Mouse (Mus musculus): Measurements from ENCODE around the gene Spag9. TPM values are rescaled to one million over a fixed set of nuclear protein-coding genes. Genes with fewer than 3 reads are reported as not detected.
A peak's percentile ranks its signal among the peaks of the same experiment; 100 is the strongest.

Spag9 gene
- polyA plus RNA-seq, 1 experiment, result 12.6 TPM

DNA sequence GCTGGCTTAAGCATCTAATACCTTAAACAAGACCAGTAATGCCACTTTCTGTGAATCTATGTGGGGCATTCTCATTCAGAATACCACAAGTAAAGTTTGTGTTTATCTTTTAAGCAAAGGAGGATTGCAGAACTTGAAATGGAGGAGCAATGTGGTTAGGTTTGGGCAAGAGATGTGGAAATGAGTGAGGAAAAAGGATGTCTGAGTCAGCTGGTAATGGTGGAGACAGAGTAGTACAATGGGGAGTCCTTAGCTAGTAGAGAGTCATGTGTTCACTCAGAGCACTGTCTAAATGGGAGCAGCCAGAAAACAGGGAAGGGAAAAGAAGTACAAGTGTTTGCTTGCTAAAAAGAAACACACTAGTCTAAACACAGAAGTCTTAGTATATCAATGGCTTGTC is 122.7 kb downstream of the Spag9 start:
- Histone ChIP-seq H3K36me3 (ENCODE audit: control insufficient read depth, insufficient read depth) (peaks cover 70% of the 10 kb centered on the region), H3K27me3 (ENCODE audit: control insufficient read depth, insufficient read depth, insufficient read length) (no peaks in the 10 kb centered on the region), H3K79me2 (ENCODE audit: control insufficient read depth, insufficient read depth) (no peaks in the 10 kb centered on the region), H3K79me3 (ENCODE audit: low read depth) (no peaks in the 10 kb centered on the region), H3K4me3 (ENCODE audit: insufficient read depth, poor library complexity, severe bottlenecking) (no peak overlapping the region), H3ac (ENCODE audit: control insufficient read depth, insufficient read length, low read depth) (no peak overlapping the region)
- no peak for TF ChIP-seq MYOD1 (IDR thresholded peaks at IDR 0.05; ENCODE audit: control insufficient read depth, insufficient read length, low read depth)
- no peak for TF ChIP-seq USF1 (IDR thresholded peaks at IDR 0.05; ENCODE audit: low read depth)
- TF ChIP-seq MAX (IDR thresholded peaks at IDR 0.05), result no peak
- TF ChIP-seq CTCF (IDR thresholded peaks at IDR 0.05; ENCODE audit: control insufficient read depth, insufficient read depth, insufficient read length), result no peak
- TF ChIP-seq CEBPB (IDR thresholded peaks at IDR 0.05; ENCODE audit: low read depth), result no peak
- no peak for TF ChIP-seq FOSL1 (IDR thresholded peaks at IDR 0.05; ENCODE audit: insufficient read depth, low read length, poor library complexity, severe bottlenecking)
- no peak for TF ChIP-seq MYOG (IDR thresholded peaks at IDR 0.05; ENCODE audit: control insufficient read depth, extremely low read depth, insufficient read length)

DNA sequence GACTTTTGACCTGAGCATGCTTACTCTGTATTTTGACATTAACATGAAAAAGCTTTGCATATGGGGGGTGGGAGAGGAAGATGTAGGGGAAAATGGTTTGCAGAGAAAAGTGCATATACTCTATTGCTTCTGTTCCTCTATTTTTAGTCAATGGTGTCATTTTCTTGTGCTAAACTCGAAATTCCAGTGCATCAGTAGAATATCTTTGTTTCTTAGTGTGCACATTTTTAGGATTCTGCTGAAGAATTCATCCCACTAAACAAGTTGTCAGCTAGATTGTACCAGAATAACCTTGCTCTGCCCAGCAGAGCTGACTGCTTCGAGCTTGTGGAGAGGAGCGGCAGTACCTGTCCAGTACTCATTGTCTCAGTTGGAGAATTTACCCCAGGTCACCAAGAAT is 124.8 kb downstream of the Spag9 start:
- no peaks in the 10 kb centered on the region for H3K79me2 ChIP-seq (ENCODE audit: control insufficient read depth, insufficient read depth)
- TF ChIP-seq MAX (IDR thresholded peaks at IDR 0.05) (no peak), MYOG (IDR thresholded peaks at IDR 0.05; ENCODE audit: control insufficient read depth, extremely low read depth, insufficient read length) (no peak), CEBPB (IDR thresholded peaks at IDR 0.05; ENCODE audit: low read depth) (no peak)
- no peak overlapping the region for H3ac ChIP-seq (ENCODE audit: control insufficient read depth, insufficient read length, low read depth)
- no peaks in the 10 kb centered on the region for H3K79me3 ChIP-seq (ENCODE audit: low read depth)
- no peaks in the 10 kb centered on the region for H3K27me3 ChIP-seq (ENCODE audit: control insufficient read depth, insufficient read depth, insufficient read length)
- H3K4me3 ChIP-seq (ENCODE audit: insufficient read depth, poor library complexity, severe bottlenecking), result no peak overlapping the region
- H3K36me3 ChIP-seq (ENCODE audit: control insufficient read depth, insufficient read depth), result peaks cover 72% of the 10 kb centered on the region

DNA sequence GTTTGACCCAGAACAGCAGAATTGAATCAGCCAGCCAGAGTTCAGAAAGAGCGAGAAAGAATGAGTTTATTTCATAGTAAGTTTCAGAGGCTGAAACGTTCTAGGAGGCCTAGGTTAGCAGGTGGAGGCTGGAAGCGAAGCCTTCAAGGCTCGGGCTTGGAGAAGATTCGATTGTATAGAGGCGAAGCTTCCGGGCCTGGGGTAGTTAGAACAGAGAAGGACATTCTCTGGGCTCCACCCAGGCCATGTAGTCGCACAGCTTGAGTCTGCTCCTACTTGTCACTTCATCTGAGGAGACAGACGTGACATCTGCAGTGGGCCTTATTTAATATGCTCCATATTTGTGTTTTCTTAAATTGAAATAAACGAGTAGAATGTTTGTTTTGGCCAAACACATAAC is 125.6 kb downstream of the Spag9 start:
- TF ChIP-seq USF1 (IDR thresholded peaks at IDR 0.05; ENCODE audit: low read depth), result no peak
- TF ChIP-seq MYOG (IDR thresholded peaks at IDR 0.05; ENCODE audit: control insufficient read depth, extremely low read depth, insufficient read length), result no peak
- no peak for TF ChIP-seq CTCF (IDR thresholded peaks at IDR 0.05; ENCODE audit: control insufficient read depth, insufficient read depth, insufficient read length)
- TF ChIP-seq FOSL1 (IDR thresholded peaks at IDR 0.05; ENCODE audit: insufficient read depth, low read length, poor library complexity, severe bottlenecking), result no peak
- TF ChIP-seq MYOD1 (IDR thresholded peaks at IDR 0.05; ENCODE audit: control insufficient read depth, insufficient read length, low read depth), result no peak
- no peak for TF ChIP-seq CEBPB (IDR thresholded peaks at IDR 0.05; ENCODE audit: low read depth)
- no peak for TF ChIP-seq MAX (IDR thresholded peaks at IDR 0.05)
- H3K27me3 ChIP-seq (ENCODE audit: control insufficient read depth, insufficient read depth, insufficient read length), result no peaks in the 10 kb centered on the region
- H3K4me3 ChIP-seq (ENCODE audit: insufficient read depth, poor library complexity, severe bottlenecking), result no peak overlapping the region
- peaks cover 71% of the 10 kb centered on the region for H3K36me3 ChIP-seq (ENCODE audit: control insufficient read depth, insufficient read depth)
- H3K79me2 ChIP-seq (ENCODE audit: control insufficient read depth, insufficient read depth), result no peaks in the 10 kb centered on the region
- H3K79me3 ChIP-seq (ENCODE audit: low read depth), result no peaks in the 10 kb centered on the region
- no peak overlapping the region for H3ac ChIP-seq (ENCODE audit: control insufficient read depth, insufficient read length, low read depth)

DNA sequence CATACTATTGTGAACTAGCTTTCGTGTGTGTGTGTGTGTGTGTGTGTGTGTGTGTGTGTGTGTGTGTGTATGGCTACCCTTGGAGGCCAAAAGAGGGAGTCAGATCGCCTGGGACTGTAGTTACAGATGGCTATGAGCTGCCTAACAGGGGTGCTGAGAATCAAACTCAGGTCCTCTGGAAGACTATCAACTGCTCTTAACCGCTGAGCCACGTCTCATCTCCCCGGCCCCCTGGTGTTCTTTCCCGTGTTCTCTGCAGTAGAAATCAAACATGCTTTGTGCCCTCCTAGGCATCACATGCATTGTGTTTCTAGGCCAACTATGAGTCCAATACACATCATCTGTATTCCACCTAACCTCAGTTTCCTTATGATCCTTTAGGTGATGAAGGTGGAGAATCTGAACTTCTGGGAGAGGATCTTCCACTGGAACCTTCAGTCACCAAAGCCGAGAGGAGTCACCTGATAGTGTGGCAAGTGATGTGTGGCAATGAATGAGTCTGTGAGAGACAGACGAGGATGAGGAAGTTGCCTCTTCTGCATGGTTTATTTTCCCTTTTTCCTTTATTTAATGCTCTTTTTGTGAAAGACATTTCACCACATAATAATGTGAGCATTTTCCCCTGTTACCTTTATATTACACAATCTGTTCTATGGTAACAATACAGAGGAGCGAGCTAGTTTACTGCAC is 126.6 kb downstream of the Spag9 start:
- H3K36me3 ChIP-seq (ENCODE audit: control insufficient read depth, insufficient read depth), result peaks cover 62% of the 10 kb centered on the region

DNA sequence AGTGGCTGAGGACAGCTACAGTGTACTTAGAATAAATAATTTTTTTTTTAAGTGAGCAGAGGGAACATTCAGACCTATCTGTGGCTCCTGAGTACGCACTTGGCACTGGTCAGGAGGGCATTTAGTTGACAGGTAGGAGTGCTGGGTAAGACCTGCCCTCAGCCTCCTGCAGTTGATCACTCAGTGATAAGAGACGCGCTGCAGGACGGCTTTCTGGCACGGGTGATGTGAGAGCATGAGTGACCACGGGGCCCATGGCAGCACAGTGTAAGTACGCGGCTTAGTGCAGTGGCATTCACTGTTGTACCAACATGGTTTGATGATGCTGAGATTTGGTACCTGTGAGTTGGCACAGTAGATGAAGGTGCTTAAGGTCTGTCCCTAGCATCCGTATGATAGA is 130.8 kb downstream of the Spag9 start:
- no peaks in the 10 kb centered on the region for H3K79me2 ChIP-seq (ENCODE audit: control insufficient read depth, insufficient read depth)
- no peaks in the 10 kb centered on the region for H3K27me3 ChIP-seq (ENCODE audit: control insufficient read depth, insufficient read depth, insufficient read length)
- peaks cover 36% of the 10 kb centered on the region for H3K36me3 ChIP-seq (ENCODE audit: control insufficient read depth, insufficient read depth)
- no peak for TF ChIP-seq MYOG (IDR thresholded peaks at IDR 0.05; ENCODE audit: control insufficient read depth, extremely low read depth, insufficient read length)
- no peak for TF ChIP-seq MAX (IDR thresholded peaks at IDR 0.05)
- no peak for TF ChIP-seq USF1 (IDR thresholded peaks at IDR 0.05; ENCODE audit: low read depth)
- no peak for TF ChIP-seq FOSL1 (IDR thresholded peaks at IDR 0.05; ENCODE audit: insufficient read depth, low read length, poor library complexity, severe bottlenecking)
- TF ChIP-seq MYOD1 (IDR thresholded peaks at IDR 0.05; ENCODE audit: control insufficient read depth, insufficient read length, low read depth), result no peak
- TF ChIP-seq CEBPB (IDR thresholded peaks at IDR 0.05; ENCODE audit: low read depth), result no peak
- no peak for TF ChIP-seq CTCF (IDR thresholded peaks at IDR 0.05; ENCODE audit: control insufficient read depth, insufficient read depth, insufficient read length)
- no peak overlapping the region for H3ac ChIP-seq (ENCODE audit: control insufficient read depth, insufficient read length, low read depth)
- no peak overlapping the region for H3K4me3 ChIP-seq (ENCODE audit: insufficient read depth, poor library complexity, severe bottlenecking)
- H3K79me3 ChIP-seq (ENCODE audit: low read depth), result no peaks in the 10 kb centered on the region

More for the DNA sequence above, 126.6 kb downstream of the Spag9 start:
- Histone ChIP-seq H3K4me3 (ENCODE audit: insufficient read depth, poor library complexity, severe bottlenecking) (no peak overlapping the region), H3K27me3 (ENCODE audit: control insufficient read depth, insufficient read depth, insufficient read length) (no peaks in the 10 kb centered on the region), H3K79me2 (ENCODE audit: control insufficient read depth, insufficient read depth) (no peaks in the 10 kb centered on the region), H3K79me3 (ENCODE audit: low read depth) (no peaks in the 10 kb centered on the region), H3ac (ENCODE audit: control insufficient read depth, insufficient read length, low read depth) (no peak overlapping the region)
- TF ChIP-seq MYOG (IDR thresholded peaks at IDR 0.05; ENCODE audit: control insufficient read depth, extremely low read depth, insufficient read length) (no peak), MAX (IDR thresholded peaks at IDR 0.05) (no peak), FOSL1 (IDR thresholded peaks at IDR 0.05; ENCODE audit: insufficient read depth, low read length, poor library complexity, severe bottlenecking) (no peak), USF1 (IDR thresholded peaks at IDR 0.05; ENCODE audit: low read depth) (no peak), CEBPB (IDR thresholded peaks at IDR 0.05; ENCODE audit: low read depth) (no peak), CTCF (IDR thresholded peaks at IDR 0.05; ENCODE audit: control insufficient read depth, insufficient read depth, insufficient read length) (no peak), MYOD1 (IDR thresholded peaks at IDR 0.05; ENCODE audit: control insufficient read depth, insufficient read length, low read depth) (no peak)

DNA sequence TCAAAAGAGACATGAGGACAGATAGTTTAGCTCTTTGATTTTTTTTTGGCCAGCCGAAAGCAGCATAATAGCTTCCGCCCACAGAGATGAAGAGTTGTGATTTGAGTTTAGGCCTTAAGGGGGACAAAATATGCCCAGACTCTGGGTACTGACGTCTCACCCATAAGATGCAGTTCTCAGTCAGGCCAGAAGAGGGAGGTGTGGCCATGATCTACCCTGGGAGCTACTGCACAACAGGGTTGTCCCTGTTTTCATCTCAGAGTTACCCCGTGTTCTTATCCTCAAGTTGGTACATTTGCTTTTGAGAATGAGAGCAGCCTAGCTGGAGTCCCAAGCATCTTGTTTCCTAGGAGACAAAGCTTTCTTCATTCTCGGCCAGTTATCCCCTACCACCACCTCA is 132.1 kb downstream of the Spag9 start:
- TF ChIP-seq FOSL1 (IDR thresholded peaks at IDR 0.05; ENCODE audit: insufficient read depth, low read length, poor library complexity, severe bottlenecking) (no peak), MYOD1 (IDR thresholded peaks at IDR 0.05; ENCODE audit: control insufficient read depth, insufficient read length, low read depth) (no peak), CTCF (IDR thresholded peaks at IDR 0.05; ENCODE audit: control insufficient read depth, insufficient read depth, insufficient read length) (peak; percentile 57)
- peaks cover 28% of the 10 kb centered on the region for H3K36me3 ChIP-seq (ENCODE audit: control insufficient read depth, insufficient read depth)
- no peak overlapping the region for H3ac ChIP-seq (ENCODE audit: control insufficient read depth, insufficient read length, low read depth)
- no peak overlapping the region for H3K4me3 ChIP-seq (ENCODE audit: insufficient read depth, poor library complexity, severe bottlenecking)
- no peaks in the 10 kb centered on the region for H3K79me2 ChIP-seq (ENCODE audit: control insufficient read depth, insufficient read depth)
- no peaks in the 10 kb centered on the region for H3K79me3 ChIP-seq (ENCODE audit: low read depth)
- H3K27me3 ChIP-seq (ENCODE audit: control insufficient read depth, insufficient read depth, insufficient read length), result no peaks in the 10 kb centered on the region
